Mouse (Mus musculus) left cerebral cortex, adult 8-10 months (tissue): ENCODE measurements around the gene Cpt2. TPM values are rescaled to one million over a fixed set of nuclear protein-coding genes. Genes with fewer than 3 reads are reported as not detected.

ENCODE experiments used
- DNase-seq, 2 experiments: peaks; one replicate each; pipeline ENCODE4 v3.0.0; 2022; ENCODE audit warnings: low spot score in 2 of 2
- total RNA-seq, 4 experiments: library from RNA; stranded (reverse); gene quantifications; 2 replicates each; pipeline ENCODE4 v1.2.4; 2022

Gene Cpt2
- total RNA-seq, result 10 to 100 TPM in 1 of 4 experiments, 1 to 10 TPM in 3; 5.8 to 11.3 (median 8.4) TPM

DNA sequence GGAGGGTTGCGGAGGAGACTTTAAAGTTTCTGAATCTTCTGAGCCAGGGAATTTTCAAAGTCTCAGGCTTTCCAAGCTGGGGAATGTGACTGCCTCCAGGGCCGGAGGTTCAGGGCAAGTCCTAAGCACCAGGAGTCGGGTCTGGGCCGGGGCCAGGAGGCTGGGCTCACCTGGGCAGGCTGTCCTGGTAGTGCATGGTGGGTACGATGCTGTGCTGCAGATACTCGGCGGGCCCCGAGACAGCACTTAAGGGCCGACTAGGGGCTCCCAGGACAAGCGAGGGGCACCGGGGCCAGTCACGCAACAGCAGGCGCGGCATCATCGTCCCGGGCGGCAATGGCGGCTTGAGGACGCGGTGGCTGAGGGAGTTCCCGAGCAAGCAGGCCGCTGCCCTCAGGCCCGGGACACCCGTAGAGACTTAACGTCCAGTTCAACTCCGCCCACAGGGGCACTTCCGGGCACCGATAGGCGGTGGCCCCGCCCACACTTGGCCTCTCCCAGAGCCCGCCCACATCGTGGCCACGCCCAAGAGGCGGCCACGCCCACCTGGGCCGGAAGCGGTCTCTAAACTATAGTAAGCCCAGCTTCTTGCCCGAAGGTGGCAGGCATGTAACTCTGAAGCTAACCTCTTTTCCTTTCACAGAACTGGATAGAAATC lies at the start of gene Cpt2:
TSS of gene Cpt2 (minus strand) at position 466 of the 658 bp plus-strand sequence.
- DNase-seq, result peak; percentile 42 to 79

DNA sequence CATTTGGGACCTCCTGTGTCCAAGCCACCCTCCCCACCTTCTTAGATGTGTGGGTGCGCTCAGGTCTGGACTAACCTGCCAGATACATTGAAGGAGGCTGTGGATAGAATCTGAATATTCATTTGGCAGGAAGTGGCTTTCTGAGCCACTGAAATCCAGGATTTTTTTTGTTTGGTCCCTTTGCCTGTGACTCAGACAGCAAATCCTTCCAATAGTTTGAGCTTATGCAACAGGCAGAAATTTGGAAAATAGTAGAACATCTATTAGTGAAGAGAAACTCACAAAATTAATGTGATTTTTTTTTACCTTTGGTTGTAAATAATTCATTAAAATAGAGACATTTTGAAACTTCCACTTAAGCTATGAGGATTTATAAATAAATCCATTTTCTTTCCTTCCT lies 47.8 kb upstream of the Cpt2 start:
- DNase-seq, result no peak

DNA sequence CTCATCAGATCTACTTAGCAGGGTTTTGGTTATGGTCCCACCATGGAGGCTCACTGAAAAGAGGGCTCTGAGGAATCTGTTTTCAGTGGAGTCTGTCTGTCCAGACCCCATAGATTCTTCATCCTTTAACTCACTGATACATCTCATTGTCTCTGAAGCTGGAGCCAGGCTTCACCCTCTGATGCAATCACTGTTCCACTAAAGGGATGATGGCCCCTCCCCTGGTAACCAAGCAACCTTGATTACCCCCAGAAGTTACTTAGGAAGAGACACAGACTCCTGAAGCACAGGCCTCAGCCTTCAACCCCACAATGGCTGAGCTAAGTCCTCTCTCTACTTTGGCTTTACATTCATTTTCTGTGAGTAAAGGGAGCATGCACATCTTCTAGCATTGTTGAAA lies 46.4 kb upstream of the Cpt2 start:
- DNase-seq, result no peak

DNA sequence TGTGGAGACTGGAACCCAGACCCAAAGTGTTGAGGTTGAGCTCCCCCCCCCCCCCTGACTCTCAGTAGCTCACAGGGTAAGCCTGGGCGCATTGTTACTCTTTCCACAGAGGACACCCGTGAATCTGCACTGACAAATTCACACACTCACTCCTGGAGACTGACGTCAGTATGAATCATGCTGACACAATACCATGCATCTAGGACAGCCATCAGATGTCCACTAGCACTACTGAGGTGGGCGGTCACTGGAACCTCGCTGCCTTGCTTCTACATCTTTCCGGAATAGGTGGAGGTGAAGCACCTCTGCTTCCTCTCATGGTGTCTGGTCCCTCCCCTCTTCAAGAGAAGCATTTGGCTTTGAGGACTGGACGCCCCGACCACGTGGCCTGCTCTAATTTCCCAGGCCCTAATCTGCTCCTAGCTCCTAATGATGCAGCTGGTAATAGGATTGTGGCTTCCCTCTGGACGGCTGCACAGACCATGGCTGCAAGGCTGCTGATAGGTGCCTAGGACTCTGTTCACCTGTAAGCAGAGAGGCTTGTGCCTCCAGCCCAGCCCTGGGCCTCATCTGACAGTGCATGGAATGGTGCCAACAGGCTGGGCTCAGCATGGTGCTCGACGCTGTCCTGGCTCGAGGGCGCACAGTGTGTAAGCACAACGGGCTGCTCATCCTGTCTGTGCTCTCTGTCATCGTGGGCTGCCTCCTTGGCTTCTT lies 44.7 kb upstream of the Cpt2 start, which contains the start of gene Slc1a7:
TSS of gene Slc1a7 (plus strand) at position 367 of the 717 bp plus-strand sequence.
- no peak for DNase-seq

DNA sequence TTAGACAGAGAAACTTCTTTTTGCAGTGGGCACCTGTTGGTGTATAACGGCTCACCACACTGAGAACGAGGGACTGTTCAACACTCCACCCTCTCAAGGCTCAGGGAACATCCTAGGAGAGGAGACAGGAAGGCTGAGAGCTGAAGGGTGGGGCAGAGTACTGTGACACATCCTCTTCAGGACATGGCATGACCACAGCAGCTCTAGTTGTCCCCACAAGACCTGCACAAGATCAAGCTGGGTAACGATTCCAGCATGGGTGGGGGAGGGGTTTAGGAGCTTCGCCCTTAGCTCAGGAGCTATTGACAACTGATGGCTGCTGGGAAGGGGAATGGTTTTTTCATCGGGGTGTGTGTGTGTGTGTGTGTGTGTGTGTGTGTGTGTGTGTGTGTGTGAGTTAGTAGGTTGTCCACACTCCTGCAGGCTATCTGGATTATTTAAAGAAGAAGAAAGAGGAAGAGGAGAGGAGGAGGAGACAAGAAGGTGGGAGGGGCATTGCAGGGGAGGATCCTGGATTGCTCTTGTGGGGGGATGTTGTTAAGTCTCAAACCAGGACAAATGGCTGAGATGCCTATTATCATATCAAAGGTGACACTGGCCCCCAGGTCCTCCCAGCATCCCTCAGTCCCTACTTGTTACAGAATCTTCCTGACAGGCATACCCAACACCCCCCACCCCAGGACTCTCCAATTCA lies 43.2 kb upstream of the Cpt2 start:
- DNase-seq, result no peak

DNA sequence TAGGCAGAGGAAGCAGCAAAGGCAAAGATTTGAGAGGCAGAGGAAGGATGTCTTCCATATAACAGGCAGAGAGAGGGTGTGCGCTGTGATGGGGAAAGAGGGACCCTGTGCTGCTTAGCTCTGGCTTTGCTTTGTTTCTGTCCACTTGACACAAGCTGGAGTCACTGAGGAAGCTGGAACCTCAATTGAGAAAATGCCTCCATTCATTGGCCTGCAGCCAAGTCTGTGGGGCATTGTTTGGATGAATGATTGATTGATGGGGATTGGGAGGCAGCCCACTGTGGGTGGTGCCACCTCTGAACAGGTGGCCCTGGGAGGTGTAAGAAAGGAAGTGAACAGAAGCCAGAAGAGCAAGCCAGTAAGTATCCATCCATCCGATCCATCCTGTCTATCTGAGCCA lies 39.4 kb upstream of the Cpt2 start:
- no peak for DNase-seq

DNA sequence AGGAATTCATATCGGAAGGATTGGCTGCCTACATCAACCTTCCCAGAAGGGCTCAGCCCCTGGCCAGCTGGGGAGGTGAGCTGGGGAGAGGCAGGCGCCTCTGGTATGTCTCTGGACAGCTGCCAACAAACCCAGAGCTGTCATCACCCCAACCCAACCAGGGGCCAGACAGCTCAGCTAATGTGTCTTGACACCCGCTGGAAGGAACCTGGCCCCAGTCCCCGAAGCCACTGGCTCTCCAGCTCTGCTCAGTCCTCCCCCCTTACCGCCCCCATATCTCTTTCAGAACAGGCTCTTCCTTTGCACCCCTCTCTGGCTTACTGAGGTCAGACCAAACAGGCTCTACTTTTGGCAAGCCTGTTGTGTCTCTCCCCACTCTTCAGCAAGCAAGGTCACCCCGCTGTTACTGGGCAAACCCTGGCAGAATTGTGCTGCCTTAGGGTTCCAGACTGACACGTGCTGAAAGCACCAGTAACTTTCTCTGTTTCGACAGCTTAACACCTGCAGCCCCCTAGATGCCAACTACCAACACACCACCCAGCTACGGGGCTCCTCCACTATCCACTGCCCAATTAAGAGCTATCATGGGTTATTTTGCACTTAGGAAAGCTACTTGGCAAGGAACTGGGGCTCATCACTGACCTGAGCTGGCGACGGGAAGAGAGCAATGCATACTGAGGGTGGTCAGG lies 38.8 kb upstream of the Cpt2 start:
- DNase-seq, result no peak

DNA sequence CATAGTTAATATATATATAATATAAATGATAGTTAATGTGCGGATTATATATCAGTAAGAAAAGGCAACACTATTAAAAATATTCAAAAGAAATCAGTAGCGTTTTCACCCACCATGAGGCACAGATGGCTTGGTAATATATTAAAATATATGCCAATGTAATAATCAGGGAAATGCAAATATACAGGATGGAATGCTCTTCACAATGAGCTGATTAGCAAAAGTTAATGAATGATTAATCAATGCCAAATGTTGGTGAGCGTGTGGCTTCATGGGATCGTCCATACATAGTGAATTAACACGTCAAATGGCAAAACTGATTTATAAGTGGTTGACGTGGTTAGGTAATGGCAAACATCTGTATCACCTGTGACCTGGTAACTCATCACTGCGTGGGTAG lies 35.1 kb upstream of the Cpt2 start:
- no peak for DNase-seq

DNA sequence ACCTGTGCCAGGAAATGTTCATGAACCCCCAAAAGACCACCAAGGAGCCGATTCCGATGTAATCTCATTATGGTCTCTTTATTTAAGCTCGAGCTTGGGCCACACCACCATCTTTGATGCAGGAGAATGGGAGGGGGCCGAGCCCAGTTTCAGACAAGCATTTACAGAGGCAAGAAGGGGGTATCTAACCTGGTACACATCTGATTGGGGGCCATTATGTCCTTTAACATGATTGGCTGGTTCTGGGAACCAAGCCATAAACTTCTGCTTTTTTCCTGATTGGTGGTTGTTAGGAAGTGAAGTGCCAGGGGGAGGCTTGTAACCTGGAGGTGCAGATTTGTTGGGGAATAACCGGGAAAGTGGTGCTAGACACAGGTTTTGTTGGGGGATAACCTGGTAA lies 32.3 kb upstream of the Cpt2 start:
- no peak for DNase-seq

DNA sequence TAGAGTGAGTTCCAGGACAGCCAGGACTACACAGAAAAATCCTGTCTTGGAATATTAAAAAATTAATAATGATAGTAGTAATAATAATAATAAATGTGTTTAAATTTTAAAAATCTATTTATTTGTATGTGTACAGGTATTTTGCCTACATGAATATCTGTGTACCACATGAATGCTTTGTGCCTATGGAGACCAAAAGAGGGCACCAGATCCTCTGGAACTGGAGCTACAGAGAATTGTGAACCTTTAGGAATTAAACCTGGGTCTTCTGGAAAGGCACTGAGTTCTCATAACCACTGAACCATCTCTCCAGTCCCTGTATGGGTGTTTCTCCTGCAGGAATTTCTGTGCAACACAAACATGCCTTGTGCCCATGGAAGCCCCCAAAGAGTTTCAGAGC lies 29.4 kb upstream of the Cpt2 start:
- no peak for DNase-seq

DNA sequence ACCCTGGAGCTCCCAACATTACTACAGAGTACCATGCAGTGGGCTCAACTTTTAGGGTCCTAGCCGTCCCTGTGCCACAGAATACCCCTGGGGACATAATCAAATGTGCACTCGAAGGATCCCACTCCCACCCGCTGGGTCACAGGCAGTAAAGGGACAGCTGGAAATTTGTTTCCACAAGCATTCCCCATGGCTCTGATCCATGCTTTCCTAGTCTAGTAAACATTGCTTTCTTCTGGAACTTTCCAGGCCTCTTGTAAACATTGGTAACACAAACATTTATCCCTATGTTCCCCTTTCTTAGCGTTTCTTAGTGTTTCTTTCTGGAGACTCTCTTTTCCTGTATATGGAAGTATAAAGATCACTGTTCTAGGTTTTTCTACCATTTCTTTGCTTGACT lies 26.5 kb upstream of the Cpt2 start:
- no peak for DNase-seq

DNA sequence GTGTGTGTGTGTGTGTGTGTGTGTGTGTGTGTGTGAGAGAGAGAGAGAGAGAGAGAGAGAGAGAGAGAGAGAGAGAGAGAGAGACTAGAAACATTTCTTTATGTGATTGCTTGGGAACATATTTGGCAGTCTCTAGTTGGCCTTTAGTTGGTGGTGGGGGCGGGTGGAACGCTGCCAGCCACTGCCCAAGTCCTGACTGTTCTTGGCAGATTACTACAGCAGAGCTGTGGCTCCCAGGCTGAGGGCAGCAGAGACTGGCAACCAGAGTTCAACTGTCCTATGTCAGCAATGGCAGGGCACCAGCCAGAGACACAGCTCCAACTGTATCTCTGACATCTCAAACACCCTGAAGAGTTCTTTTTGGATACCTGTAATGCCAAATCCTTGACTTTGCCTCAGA lies 20.7 kb upstream of the Cpt2 start:
- DNase-seq, result no peak

DNA sequence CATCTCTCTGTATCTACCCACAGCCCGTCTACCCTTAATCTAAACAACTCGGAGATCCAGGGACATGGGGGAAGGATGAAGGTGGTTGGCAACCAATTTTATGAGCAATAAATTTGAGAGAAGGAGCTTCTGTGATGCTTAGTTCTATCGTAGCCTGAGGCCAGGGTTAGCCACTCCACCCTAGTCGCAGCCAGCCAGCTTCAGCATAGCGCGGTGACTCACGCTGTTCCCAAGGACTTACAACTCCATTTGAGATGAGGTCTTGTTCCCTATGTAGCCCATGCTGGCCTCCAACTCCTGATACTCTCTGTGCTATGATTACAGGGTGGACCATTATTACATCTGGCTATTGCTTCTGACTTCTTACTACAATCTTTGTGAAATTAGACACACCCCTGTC lies 19.3 kb upstream of the Cpt2 start:
- DNase-seq, result no peak

DNA sequence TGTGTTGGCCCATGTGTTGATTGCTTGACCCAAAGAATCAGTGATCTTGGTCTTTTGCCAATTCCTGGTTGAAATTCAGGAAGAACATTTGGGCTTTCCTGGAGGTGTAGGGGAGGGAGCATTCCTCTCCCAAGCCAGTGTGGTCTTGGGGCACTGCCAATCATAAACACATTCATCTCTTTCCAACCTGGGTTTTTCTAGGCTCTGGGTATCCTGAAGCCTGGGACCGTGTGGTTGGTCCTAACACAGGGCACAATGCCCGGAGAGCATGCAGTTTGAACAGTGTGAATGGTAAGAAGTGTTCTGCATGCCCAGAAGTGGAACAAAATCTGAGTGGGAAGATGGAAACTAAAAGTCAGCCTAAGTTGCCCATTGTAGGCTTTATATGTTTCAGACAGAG lies 14.7 kb upstream of the Cpt2 start:
- no peak for DNase-seq

DNA sequence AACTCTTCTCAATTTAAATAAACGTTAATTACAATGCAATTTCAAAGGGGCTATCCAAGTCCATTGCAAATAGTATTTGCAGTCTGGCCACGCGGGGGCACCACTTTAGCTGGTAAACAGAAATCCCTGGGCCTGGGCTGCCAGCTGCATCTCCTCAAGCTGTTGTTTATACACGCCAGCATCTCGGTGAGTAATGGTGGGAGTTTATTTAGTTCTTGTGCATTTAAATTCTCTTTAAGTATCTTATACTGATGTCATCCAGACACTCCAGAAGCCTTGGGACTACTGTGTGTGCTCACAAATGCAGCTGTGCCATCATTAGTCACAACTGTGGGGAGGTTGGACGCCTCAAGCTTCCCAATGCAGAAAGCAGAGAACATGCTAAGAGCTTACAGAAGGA lies 13.9 kb upstream of the Cpt2 start:
- DNase-seq, result peak; percentile 32 to 60

DNA sequence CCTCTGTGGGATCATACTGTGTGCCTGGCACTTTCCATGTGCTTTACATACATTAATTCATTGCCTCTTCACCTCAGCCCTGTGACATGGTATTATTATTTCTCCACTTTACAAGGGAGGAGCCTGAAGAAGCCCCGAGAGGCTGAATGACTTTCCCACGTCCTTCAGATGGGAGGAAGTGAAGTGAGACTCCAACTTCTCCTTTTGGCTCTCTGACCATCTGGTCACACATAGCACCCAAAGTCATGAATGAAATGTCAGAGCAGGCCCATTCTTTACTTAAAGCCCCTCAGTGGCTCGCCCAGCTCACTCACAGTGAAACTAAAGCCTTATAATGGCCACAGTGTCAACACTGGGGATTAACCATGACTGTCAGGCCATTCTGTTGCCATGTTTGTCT lies 11.8 kb upstream of the Cpt2 start:
- DNase-seq, result no peak

DNA sequence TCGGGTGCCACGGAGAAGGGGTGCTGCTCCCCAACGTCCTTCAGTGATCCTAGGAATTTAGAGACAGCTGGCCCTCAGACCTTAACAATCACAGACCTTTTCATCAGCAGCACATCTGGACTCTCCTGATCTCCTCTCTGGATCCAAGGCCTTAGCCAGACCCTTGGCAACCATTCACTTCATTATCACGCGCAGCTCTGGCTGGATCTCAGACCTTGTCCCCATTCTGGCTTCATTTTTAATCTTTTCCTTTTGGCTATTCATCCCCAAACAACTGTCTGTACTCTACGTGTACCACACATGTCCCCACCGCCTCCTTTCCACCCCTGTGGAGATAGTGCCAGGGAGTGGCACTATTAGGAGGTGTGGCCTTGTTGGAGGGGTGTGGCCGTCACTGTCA lies 9.8 kb upstream of the Cpt2 start:
- DNase-seq, result no peak

DNA sequence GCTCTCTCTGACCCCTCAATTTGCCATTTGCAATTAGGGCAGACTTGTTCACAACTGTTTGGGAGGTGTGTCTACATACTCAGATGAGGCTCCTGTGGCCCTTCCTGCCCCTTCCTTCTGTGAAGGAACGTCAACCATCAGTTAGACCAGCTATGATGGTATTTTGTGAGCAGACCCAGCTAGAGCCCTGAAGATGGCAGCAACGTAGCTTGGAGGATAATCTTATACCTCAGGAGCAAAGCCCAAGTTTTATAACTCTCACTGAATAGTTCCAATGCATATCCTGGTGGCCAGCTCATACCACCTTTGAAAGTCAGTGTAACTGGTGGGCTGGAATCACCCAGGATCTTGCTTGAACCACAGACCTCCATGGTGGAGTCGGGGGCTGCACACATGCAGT lies 8.0 kb upstream of the Cpt2 start:
- DNase-seq, result no peak

DNA sequence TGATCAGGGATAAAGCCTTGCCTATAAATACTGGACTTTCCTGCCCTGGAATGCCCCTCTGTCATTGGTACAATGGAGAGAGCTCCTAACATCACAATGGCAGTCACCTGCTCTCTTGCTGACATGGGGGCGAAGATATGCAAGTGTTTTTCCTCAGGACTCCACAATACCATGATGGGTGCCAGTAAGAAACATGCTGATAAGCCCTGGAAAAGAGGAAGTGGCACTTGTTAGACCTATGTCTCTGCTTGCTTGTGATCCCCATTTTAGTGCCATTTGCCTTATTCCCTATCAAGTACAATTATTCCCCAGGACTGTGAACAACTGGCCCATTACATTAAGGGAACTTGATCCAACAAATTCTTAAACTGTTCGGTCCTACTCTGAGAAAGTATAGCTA lies 5.3 kb upstream of the Cpt2 start:
- no peak for DNase-seq

DNA sequence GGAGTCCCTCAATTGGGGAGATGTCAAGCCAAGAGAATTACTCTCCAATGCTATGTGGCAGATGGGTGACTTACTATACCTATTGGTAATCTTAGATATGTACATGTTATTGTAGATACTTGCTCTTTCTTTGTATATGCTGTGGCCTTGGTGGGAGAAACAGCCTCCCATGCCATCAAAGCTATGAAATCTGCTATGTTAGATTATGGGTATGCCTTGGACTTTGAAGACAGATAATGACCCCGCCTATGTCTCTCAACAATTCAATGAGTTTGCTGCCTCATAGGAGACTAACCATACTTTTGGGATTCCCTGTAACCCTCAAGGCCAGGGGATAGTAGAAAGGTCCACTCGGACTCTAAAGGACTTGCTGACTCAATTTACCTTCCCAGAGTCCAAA lies 4.9 kb upstream of the Cpt2 start:
- no peak for DNase-seq

DNA sequence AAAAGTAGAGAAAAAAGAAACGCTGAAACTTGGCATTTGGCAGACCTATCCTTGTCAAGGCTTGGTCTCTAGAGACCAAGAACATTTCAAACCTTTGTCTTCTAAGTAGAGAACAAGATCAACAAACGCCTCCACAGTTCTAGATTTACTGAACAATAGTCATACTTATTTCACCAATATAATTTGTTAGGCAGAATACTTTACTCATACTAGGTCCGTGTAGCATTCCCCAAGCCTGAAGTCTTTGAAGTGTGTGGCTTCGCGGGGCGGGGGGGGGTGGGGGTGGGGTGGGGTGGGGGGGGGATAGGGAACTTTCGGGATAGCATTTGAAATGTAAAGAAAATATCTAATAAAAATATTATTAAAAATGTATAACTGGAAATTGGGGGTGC lies 389 bp upstream of the Cpt2 start:
- no peak for DNase-seq

DNA sequence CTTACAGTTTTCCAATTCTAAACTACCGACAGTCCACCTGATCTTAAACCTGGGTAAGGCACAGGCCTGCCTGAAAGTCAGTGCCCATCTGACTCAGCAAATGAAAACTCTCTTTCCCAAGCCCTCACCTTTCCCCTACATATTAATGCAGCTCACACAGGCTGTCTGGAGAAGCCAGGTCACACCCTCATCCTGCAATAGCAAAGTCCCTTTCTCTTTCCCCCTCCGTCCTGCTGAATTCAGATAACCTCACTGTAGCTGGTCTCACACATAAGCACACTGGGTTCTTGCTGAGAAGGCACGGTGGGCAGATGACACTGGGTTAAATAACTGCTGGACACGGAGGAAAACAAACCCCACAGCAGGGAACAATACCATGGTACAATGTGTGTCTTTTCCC lies 1.5 kb downstream of the Cpt2 start:
- DNase-seq, result no peak
